Mouse (Mus musculus) heart, adult 2 months (tissue): ENCODE measurements around the gene Pitx2. TPM values are rescaled to one million over a fixed set of nuclear protein-coding genes. Genes with fewer than 3 reads are reported as not detected.

Experiments used
- DNase-seq, 2 experiments: peaks; one replicate each; pipeline ENCODE4 v3.0.0; 2021
- H3K27ac ChIP-seq: fragments of 200-600 bp; 2 replicates; pipeline ENCODE4 v1.8.1; 2022
- H3K27me3 ChIP-seq: fragments of 200-500 bp; 2 replicates; pipeline ENCODE4 v1.6.1; 2012; ENCODE audit warnings: mild to moderate bottlenecking, low read length, inconsistent platforms, mixed read lengths; ENCODE audit not compliant: control insufficient read depth, insufficient read depth
- H3K36me3 ChIP-seq: fragments of 200-500 bp; 2 replicates; pipeline ENCODE4 v1.6.1; 2012; ENCODE audit warnings: low read length, inconsistent platforms; ENCODE audit not compliant: control insufficient read depth, insufficient read depth
- H3K4me1 ChIP-seq: fragments of 200-500 bp; 2 replicates; pipeline ENCODE4 v1.6.1; 2011; ENCODE audit warnings: low read length; ENCODE audit not compliant: control insufficient read depth, insufficient read depth
- H3K4me3 ChIP-seq: fragments of 200-600 bp; 2 replicates; pipeline ENCODE4 v1.8.1; 2022
- H3K79me2 ChIP-seq: fragments of 200-500 bp; replicated peaks from 2 replicates; pipeline ENCODE4 v1.6.1; 2012; ENCODE audit warnings: mild to moderate bottlenecking, inconsistent platforms, low read length, moderate library complexity, mixed read lengths; ENCODE audit not compliant: control insufficient read depth, insufficient read depth
- H3K9ac ChIP-seq: fragments of 200-500 bp; 2 replicates; pipeline ENCODE4 v1.6.1; 2012; ENCODE audit warnings: low read depth, mild to moderate bottlenecking, control low read depth, inconsistent platforms, low read length, mixed read lengths
- CTCF ChIP-seq: fragments of 200-600 bp; IDR thresholded peaks from 2 replicates; pipeline ENCODE4 v1.8.1; 2022; ENCODE audit warnings: antibody characterized with exemption, mild to moderate bottlenecking, moderate library complexity
- EP300 ChIP-seq: fragments of 200-500 bp; IDR thresholded peaks from 2 replicates; pipeline ENCODE4 v1.6.1; 2011; ENCODE audit warnings: low read depth, low read length, control low read depth; ENCODE audit not compliant: insufficient read depth
- POLR2A ChIP-seq: fragments of 200-500 bp; IDR thresholded peaks from 2 replicates; pipeline ENCODE4 v1.6.1; 2011; ENCODE audit warnings: mild to moderate bottlenecking, low read depth, low read length, control low read depth; ENCODE audit not compliant: insufficient read depth
- whole genome bisulfite sequencing: fragments of 180-500 bp; shearing (Covaris S2); methylation state at CpG from one replicate; pipeline ENCODE4 v1.1.7; 2018; 5-methylcytosine and 5-hydroxymethylcytosine counted together
- intact Hi-C: fragments of 180-260 bp; cut with DNase I; formaldehyde crosslinking; loops from one replicate; pipeline ENCODE4 v1.15.1; 2025
- polyA plus RNA-seq: library from polyadenylated mRNA; depleted of rRNA; stranded (reverse); fragments of >200 nt; gene quantifications from 2 replicates; pipeline ENCODE4 v1.2.3, GENCODE M21; 2012
- total RNA-seq, 2 experiments: library from RNA; stranded (reverse); gene quantifications; 2 replicates each; pipeline ENCODE4 v1.2.3; 2021

Gene Pitx2
- total and polyA plus RNA-seq, 3 experiments = 0.30 to 2.7 (median 0.76) TPM

- Histone ChIP-seq H3K9ac (no peak overlapping the region), H3K4me1 (no peaks in the 10 kb centered on the region), H3K27me3 (peaks cover 21% of the 10 kb centered on the region), H3K27ac (no peak overlapping the region), H3K4me3 (no peak overlapping the region), H3K36me3 (no peaks in the 10 kb centered on the region), H3K79me2 (no peaks in the 10 kb centered on the region)
- no peak for DNase-seq
- no peak for TF ChIP-seq CTCF
- no peak for TF ChIP-seq EP300
- TF ChIP-seq POLR2A = no peak
- intact Hi-C loops = no loop called here
- 4% methylated on average over 12 of the region's 12 CpGs for WGBS
Measured at GRCm38 (mm10) chr3:129195816-129196549, 3.7 kb upstream of the Pitx2 start.

- peaks cover 21% of the 10 kb centered on the region for H3K27me3 ChIP-seq
- intact Hi-C loops = no loop called here
- H3K36me3 ChIP-seq = no peaks in the 10 kb centered on the region
- no peaks in the 10 kb centered on the region for H3K79me2 ChIP-seq
- H3K9ac ChIP-seq = no peak overlapping the region
- TF ChIP-seq CTCF = no peak
- no peak for TF ChIP-seq POLR2A
- no peak for TF ChIP-seq EP300
- no peak overlapping the region for H3K4me3 ChIP-seq
- H3K4me1 ChIP-seq = no peaks in the 10 kb centered on the region
- no peak overlapping the region for H3K27ac ChIP-seq
- 5% methylated on average over 10 of the region's 10 CpGs for WGBS
- no peak for DNase-seq
Measured at GRCm38 (mm10) chr3:129196550-129196919, 3.1 kb upstream of the Pitx2 start.

- WGBS = under 1% methylated on average over 13 of the region's 13 CpGs
- intact Hi-C loops = no loop called here
- DNase-seq = peak in 1 of 2 experiments; percentile 18
- Histone ChIP-seq H3K27ac (no peak overlapping the region), H3K4me1 (no peaks in the 10 kb centered on the region), H3K4me3 (no peak overlapping the region), H3K36me3 (no peaks in the 10 kb centered on the region), H3K79me2 (no peaks in the 10 kb centered on the region), H3K9ac (no peak overlapping the region), H3K27me3 (peaks cover 22% of the 10 kb centered on the region)
- TF ChIP-seq CTCF (no peak), POLR2A (no peak), EP300 (no peak)
Measured at GRCm38 (mm10) chr3:129197035-129197434, 2.6 kb upstream of the Pitx2 start.

- no peaks in the 10 kb centered on the region for H3K36me3 ChIP-seq
- H3K4me3 ChIP-seq = no peak overlapping the region
- H3K79me2 ChIP-seq = no peaks in the 10 kb centered on the region
- TF ChIP-seq POLR2A (no peak), CTCF (no peak), EP300 (no peak)
- intact Hi-C loops = no loop called here
- no peak overlapping the region for H3K9ac ChIP-seq
- H3K4me1 ChIP-seq = no peaks in the 10 kb centered on the region
- DNase-seq = no peak
- 9% methylated on average over 16 of the region's 16 CpGs for WGBS
- H3K27ac ChIP-seq = no peak overlapping the region
- H3K27me3 ChIP-seq = peaks cover 27% of the 10 kb centered on the region
Measured at GRCm38 (mm10) chr3:129197786-129198626, 1.7 kb upstream of the Pitx2 start.

- no peaks in the 10 kb centered on the region for H3K36me3 ChIP-seq
- H3K4me3 ChIP-seq = no peak overlapping the region
- intact Hi-C loops = no loop called here
- WGBS = 8% methylated on average over 11 of the region's 11 CpGs
- no peaks in the 10 kb centered on the region for H3K79me2 ChIP-seq
- TF ChIP-seq POLR2A (no peak), EP300 (no peak), CTCF (no peak)
- no peaks in the 10 kb centered on the region for H3K4me1 ChIP-seq
- DNase-seq = no peak
- H3K27ac ChIP-seq = no peak overlapping the region
- peaks cover 27% of the 10 kb centered on the region for H3K27me3 ChIP-seq
- H3K9ac ChIP-seq = no peak overlapping the region
Measured at GRCm38 (mm10) chr3:129198627-129198903, 1.1 kb upstream of the Pitx2 start.

- TF ChIP-seq CTCF (no peak), POLR2A (no peak), EP300 (no peak)
- peaks cover 33% of the 10 kb centered on the region for H3K27me3 ChIP-seq
- WGBS = 4% methylated on average over 16 of the region's 16 CpGs
- no peak overlapping the region for H3K27ac ChIP-seq
- H3K36me3 ChIP-seq = no peaks in the 10 kb centered on the region
- H3K9ac ChIP-seq = no peak overlapping the region
- DNase-seq = no peak
- no peaks in the 10 kb centered on the region for H3K79me2 ChIP-seq
- no peak overlapping the region for H3K4me3 ChIP-seq
- no peaks in the 10 kb centered on the region for H3K4me1 ChIP-seq
- intact Hi-C loops = no loop called here
Measured at GRCm38 (mm10) chr3:129199160-129199608, 494 bp upstream of the Pitx2 start.
